Mouse (Mus musculus): ENCODE results near the gene Gm12166. TPM values are rescaled to one million over a fixed set of nuclear protein-coding genes. Genes with fewer than 3 reads are reported as not detected.
"Not testable (repeated sequence)": the region's sequence is repeated elsewhere in the genome, so short reads cannot be mapped to it uniquely, and the experiment has no call there.

Gene Gm12166
- total RNA-seq (2021) = 1 to 10 TPM in 1 of 2 experiments, under 1 TPM in 1; 0.82 to 1.6 TPM
- long read RNA-seq, experiment 1, partial matches to known transcripts = 0 of 1 reads
- long read RNA-seq, experiment 1, other reads (novel, unspliced or antisense) = 0 of 1 reads
- long read RNA-seq, experiment 2, partial matches to known transcripts = 0 of 1 reads
- long read RNA-seq, experiment 2, other reads (novel, unspliced or antisense) = 0 of 1 reads

DNA sequence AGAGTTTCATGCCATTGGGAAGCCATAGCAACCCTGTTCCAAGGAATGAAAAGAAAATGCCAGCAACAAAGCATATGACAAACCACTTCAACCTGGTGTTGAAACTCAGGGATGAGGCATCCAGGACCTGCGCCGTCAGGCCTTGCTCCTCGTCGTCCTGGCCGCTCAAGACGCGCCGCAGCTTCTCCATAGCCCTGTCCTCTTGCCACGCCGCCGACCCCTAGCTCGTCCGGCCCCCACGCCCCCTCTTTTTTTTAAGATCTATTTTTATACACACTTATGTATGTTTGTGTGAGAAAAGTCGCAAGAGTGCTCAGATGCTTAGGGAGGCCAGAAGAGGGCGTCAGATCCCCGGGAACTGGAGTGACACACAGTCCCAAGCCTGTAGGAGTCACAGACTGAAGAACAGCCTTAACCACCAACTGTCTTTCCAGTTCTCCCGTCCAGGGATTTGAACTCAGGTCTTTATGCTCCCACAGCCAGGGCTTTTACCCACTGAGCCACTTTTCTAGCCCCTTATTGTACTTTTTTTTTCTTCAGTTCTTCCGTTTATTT, at the start of gene Gm12166:
Gene Gm12166, minus strand, starts transcription at position 217 of the 555 bp plus-strand sequence.
- peak; percentile 35 to 58 for DNase-seq (ENCODE audit: low spot score in 2 of 2)
- peak; percentile 70 for TF ChIP-seq CTCF (conservative IDR thresholded peaks at IDR 0.05)
- not testable (repeated sequence) for H3K4me3 ChIP-seq, H3K27ac ChIP-seq

DNA sequence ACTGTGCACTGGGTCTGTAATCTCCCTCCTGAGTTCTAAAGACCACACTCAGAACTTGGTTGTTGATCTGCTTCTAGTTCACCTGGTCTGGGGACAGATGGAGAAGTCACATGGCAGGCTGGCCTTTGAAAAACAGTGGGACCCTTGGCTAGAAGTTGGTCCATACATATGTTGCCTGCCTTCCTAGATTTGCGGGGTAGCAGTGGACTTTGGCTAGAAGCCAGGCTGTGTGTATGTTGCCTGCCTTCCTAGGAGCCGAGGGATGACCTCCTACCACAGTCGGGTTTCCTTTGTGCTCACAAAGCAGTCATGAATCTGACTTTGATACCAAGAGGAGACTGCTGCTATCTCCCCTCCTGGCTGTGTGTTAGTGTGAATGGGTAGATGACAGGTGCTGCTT, 44.9 kb upstream of the Gm12166 start:
- no peak for TF ChIP-seq CTCF (conservative IDR thresholded peaks at IDR 0.05)
- Histone ChIP-seq H3K27ac (no peak overlapping the region), H3K4me3 (no peak overlapping the region)
- DNase-seq (ENCODE audit: low spot score in 2 of 2) = no peak

DNA sequence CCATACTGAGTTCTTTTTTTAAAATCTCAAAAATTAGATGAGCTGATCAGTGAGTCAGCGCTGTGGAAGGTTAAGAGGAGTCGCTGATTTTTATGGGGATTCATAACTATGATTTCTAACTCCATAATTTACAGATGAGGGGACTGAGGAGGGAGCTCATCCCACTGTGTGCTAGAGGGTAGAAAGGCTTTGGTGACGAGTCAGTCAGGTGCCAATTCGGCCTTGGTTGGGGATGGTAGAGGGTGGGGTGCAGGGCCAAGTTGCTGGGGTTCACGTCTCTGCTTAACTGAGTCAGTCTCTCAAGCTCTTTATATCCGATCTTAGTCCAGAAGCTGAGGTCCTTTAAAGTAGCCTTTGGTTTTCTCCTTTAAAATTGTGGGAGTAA, 44.1 kb upstream of the Gm12166 start:
- no peak for TF ChIP-seq CTCF (conservative IDR thresholded peaks at IDR 0.05)
- DNase-seq (ENCODE audit: low spot score in 2 of 2) = no peak
- H3K4me3 ChIP-seq = no peak overlapping the region
- no peak overlapping the region for H3K27ac ChIP-seq

DNA sequence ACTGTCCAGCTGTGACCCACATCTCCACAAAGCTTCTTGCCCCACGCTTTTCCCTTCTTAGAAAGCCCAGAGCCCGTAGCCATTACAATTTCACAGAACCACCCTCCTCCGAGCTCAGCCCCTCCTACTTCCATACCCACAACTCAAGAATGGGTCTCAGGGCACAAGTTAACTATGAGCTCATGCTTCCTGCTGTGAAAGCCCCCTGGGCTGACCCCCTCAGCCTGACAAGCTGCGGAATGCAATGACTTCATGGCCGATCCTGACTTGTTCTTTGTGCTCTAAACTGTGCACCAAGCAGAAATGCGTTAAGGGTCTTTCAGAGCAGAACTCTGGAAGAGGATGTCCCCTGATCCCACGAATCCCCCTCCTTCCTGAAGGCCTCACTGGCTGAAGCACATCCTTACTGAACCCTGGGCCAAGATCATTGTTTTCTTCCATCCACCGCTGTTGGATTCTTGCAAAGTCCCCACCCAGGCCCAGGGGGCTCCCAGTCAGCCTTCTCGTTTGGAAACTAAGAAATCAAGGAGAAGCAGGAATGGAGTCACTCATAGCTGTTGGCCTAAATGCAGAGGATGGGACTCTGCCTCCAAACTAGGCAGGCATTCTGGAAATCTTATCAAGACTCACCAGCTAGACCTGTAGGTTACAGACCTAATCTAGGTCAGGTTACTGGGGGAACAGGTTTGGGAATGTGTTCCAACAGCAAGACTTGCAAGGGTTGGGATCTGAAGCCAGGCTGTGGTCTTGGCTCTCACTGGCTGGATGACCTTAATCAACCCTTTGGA, 43.5 kb upstream of the Gm12166 start:
- no peak for DNase-seq (ENCODE audit: low spot score in 2 of 2)
- H3K4me3 ChIP-seq = no peak overlapping the region
- no peak for TF ChIP-seq CTCF (conservative IDR thresholded peaks at IDR 0.05)
- H3K27ac ChIP-seq = no peak overlapping the region

DNA sequence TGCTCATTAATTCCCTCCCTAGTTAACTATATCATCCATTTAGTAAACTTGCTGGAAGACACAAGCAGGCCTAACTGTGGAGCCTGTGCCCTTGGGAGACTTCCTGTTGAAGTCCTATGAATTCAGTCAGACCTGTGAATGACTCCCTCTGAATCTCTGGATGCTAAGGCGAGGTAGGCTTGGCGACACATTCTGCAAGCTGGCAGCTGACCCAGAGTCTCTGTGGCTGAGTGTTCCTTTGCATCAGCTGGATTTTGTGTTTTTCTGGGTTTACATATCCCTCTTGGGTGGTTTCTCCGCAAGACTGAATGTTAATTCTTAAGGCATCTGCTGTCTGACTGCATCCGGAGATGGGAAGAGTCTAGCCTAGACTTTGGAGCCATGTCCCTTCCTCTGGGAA, 40.0 kb upstream of the Gm12166 start:
- H3K4me3 ChIP-seq = no peak overlapping the region
- 0 out of 2 replicates have a peak overlapping the region, but pooled peaks have one; percentile 14 for H3K27ac ChIP-seq
- DNase-seq (ENCODE audit: low spot score in 2 of 2) = no peak
- no peak for TF ChIP-seq CTCF (conservative IDR thresholded peaks at IDR 0.05)

DNA sequence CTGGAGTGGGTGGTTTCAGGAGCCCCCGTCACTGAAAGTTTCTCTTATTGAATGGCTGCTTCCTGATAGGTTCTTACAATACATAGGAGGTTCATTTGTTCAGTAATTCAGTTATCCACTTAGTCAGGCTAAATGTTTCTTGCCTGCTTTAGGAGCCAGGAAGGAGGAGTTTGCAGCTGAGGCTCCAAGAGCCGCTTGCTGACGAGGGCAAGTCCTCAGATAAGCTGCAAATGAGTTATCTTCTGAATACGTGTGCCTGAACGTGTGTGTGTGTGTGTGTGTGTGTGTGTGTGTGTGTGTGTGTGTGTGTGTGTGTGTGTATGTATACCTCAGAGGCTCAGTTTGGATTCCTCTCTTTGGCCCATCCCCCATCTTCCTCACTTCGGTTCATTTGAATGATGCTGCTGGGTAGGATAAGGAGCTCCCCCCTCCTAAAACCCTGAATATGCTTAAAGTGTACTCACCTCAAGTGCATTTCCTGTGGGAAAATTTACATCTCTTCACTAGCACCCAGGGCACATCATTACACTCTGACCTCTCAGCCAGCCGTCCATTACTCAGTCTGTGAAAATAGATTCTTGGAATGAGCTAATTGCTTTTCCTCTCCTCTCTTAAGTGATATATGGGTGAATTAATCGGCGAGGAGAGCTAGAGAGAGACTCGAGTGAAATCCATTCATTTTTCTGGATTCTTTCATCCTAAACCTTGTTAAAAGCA, 39.0 kb upstream of the Gm12166 start:
- no peak overlapping the region for H3K27ac ChIP-seq
- no peak for DNase-seq (ENCODE audit: low spot score in 2 of 2)
- no peak for TF ChIP-seq CTCF (conservative IDR thresholded peaks at IDR 0.05)
- H3K4me3 ChIP-seq = no peak overlapping the region

DNA sequence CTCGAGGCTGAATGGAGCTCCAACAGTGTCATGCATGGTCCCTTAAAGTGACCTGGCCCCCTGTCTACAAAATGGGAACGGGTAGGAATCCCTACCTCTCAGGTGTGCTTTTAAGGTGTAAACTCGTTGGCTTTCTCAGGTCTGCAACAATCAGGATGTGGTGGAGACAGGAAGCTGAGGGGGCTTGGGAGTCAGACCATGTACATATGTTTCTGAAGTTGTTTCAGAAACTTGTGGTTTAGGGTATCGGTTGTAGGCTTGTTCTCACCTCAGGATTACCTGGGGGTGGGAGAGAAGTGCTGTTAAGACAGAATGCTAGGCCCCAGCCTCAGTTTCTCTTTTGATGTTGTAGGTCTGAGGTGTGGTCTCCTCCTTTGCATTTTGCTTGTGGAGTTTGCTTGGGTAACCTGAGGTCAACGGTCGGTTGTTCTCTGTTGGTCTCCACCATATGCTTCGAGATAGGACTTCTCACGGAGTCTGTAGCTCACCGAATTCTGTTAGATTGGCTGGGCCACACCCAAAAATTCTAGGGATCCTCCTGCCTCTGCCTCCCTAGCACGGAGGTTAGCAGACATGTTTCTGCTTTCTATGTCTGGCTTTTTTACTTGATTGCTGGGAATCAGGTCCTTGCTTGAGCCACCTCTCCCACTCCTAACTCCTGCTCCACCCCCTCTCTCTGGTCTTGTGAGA, 38.1 kb upstream of the Gm12166 start:
- Histone ChIP-seq H3K27ac (no peak overlapping the region), H3K4me3 (no peak overlapping the region)
- no peak for TF ChIP-seq CTCF (conservative IDR thresholded peaks at IDR 0.05)
- no peak for DNase-seq (ENCODE audit: low spot score in 2 of 2)

DNA sequence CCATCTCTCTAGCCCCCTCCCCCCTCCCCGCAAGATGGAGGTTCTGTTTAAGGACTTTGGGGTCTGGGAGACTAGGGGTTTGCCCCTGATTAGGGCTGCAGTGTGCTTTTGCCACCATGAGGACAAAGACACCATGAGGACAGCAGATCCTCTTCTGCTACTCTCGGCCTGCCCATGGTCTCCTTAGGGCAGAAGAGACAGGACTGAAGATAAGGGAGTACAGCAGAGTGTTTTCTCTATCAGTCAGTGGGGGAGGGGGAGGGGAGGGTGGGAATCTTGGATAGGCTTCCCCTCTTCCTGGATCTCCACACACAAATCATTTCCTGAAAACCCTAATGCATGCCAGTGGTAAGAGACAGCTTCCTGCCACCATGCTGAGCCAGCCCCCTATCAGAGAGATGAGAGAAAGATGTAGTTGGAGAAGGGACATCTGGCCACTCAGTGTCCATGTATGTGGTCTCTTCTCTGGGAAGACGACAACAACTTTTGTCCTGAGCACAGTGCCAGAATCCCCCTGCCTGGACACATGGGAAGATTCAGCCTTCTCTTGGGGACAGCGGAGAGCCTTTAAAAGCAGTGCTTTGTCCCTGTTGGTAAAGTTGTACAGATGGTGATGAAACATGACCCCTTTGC, 37.1 kb upstream of the Gm12166 start:
- Histone ChIP-seq H3K27ac (no peak overlapping the region), H3K4me3 (no peak overlapping the region)
- no peak for DNase-seq (ENCODE audit: low spot score in 2 of 2)
- TF ChIP-seq CTCF (conservative IDR thresholded peaks at IDR 0.05) = no peak

DNA sequence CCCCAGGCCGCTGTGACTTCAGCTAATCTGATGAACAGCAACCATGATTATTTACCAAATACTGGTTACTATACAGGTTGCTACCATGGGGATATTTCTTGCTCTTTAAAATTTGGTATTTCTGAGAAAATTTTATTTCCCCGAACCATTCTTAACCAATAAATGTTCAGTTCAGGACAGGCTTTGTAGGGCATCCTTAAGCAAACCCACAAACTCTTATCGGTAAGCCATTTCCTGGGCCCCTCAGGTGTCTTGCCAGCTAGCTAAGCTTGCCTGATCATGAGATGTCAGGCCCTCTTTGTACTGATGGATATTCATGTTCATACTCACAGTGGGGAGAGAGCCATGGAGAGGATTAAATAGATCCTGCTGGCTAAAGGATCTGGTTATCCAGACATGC, 34.3 kb upstream of the Gm12166 start:
- no peak for DNase-seq (ENCODE audit: low spot score in 2 of 2)
- H3K27ac ChIP-seq = no peak overlapping the region
- no peak for TF ChIP-seq CTCF (conservative IDR thresholded peaks at IDR 0.05)
- no peak overlapping the region for H3K4me3 ChIP-seq

DNA sequence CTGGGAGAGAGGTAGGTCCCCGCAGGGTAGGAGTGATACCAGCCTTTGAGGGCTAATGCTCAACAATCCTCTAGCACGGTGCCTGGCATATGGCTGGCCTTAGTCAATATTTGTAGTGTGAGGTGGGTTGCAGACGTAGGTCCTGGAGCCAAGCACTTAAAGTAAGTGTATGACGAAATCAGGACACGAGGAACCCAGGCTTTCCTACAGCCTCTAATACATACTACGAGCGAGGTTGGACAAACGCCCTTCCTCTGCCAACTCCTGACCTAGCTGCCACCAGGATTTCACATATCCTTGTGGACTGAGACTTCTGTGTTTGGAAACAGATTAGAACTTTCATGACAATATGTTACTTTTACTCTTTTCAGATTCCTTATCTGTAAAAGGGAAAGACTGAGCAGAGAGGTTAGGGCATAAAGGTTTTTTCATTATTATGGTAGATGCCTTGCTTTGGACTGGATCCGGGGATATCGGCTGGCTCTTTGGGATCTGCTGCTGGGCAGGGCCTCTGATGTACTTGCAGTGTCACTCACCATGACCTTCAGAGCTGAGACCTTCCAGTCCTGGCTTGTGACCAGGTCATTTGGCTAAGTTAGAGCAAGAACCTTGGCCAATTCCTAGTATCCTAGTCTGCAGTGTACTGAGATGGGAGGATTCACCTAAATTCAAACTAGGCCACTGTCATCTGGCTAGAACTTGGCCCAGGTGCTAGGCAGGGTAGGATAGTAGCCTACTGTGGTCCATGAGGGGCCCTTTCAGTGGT, 33.5 kb upstream of the Gm12166 start:
- Histone ChIP-seq H3K27ac (no peak overlapping the region), H3K4me3 (no peak overlapping the region)
- no peak for TF ChIP-seq CTCF (conservative IDR thresholded peaks at IDR 0.05)
- no peak for DNase-seq (ENCODE audit: low spot score in 2 of 2)

DNA sequence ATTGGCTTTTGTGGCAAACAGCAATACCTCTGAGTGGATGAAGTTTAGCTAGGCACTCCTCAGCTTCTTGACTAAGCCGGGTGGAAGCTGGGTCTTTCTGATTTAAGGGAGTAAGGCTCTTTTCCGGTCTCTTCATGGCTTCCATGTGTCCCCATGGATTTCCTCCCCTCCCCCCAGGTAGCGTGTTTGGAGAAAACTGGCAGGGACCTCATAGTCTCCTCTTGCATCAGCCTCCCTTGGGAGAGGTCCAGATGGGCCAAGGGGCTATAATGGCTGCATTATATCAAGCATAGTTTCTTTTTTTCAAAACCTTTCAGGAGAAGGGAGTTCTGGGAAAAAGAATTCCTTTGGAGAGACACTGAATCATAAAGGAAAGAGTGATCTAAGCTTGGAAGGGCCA, 32.4 kb upstream of the Gm12166 start:
- Histone ChIP-seq H3K27ac (no peak overlapping the region), H3K4me3 (no peak overlapping the region)
- no peak for DNase-seq (ENCODE audit: low spot score in 2 of 2)
- TF ChIP-seq CTCF (conservative IDR thresholded peaks at IDR 0.05) = no peak

All from layer of hippocampus, adult 2 months (tissue).